Mouse (Mus musculus) lung, postnatal 0 days (tissue): ENCODE measurements around the gene Scpep1.

ENCODE experiments used
- CTCF ChIP-seq: IDR thresholded peaks from 2 replicates; pipeline ENCODE4 v1.5.1; 2016; ENCODE audit warnings: antibody characterized with exemption, mild to moderate bottlenecking
- EP300 ChIP-seq: IDR thresholded peaks from 2 replicates; pipeline ENCODE4 v1.6.1; 2016; ENCODE audit warnings: antibody characterized with exemption, mild to moderate bottlenecking, control low read depth

DNA sequence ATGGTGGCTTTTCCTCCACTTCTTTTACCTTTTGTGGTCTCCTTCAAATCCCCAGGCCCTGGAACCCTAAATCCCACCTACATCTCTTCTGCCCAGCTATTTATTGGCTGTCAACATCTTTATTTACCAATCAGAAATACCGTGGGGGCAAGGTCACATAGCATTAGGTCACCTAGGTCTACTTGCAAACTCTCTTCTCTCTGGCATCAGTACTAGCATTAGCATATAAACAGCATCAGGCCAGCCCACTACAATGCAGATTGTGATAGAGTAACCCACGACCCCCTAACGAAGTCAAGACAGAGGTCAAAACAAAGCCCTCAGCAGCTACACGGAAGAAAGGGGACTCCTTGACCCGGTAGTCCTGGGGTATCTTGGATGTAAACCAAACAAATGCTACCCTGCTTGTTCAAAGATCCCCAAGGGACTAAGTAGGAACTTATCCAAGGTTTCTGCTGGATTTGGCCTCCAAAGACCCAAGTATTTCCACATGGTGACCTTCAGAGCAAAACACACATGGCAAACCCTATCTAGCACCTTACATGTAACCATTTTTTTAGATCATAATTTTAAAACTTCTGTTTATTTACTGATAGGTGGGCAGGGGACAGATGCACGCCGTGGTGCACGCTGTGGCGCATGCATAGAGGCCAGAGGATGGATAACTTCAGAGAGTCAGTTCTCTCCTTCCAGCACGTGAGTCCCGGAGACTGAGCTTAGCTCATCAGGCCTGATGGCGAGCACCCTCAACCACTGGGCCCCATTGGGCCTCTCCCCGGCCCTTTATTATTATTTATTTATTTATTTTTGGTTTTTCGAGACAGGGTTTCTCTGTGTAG is 23.4 kb downstream of the Scpep1 start:
- TF ChIP-seq CTCF (no peak), EP300 (no peak)
